Mouse (Mus musculus) liver, postnatal 0 days (tissue): ENCODE measurements around the gene Pitpnm1. TPM values are rescaled to one million over a fixed set of nuclear protein-coding genes. Genes with fewer than 3 reads are reported as not detected.

Source experiments
- ATAC-seq: fragments of 200-750 bp; cut with Nextera tagmentation; 2 replicates; pipeline ENCODE4 v1.8.0; 2017; ENCODE audit warnings: mild to moderate bottlenecking, moderate library complexity
- DNase-seq: peaks from one replicate; pipeline ENCODE4 v3.0.0-alpha.2; 2016
- H3K27ac ChIP-seq: fragments of 300-500 bp; sonication (generic); 2 replicates; pipeline ENCODE4 v1.5.1; 2014; ENCODE audit warnings: antibody characterized with exemption, moderate library complexity, mild to moderate bottlenecking, low read depth
- H3K27me3 ChIP-seq: fragments of 300-500 bp; sonication (generic); 2 replicates; pipeline ENCODE4 v1.6.1; 2014; ENCODE audit warnings: low read length, control low read depth, mixed read lengths; ENCODE audit not compliant: insufficient read depth
- H3K36me3 ChIP-seq: fragments of 300-500 bp; sonication (generic); replicated peaks from 2 replicates; pipeline ENCODE4 v1.6.1; 2014; ENCODE audit warnings: mild to moderate bottlenecking, control low read depth, low read length, moderate library complexity, mixed read lengths; ENCODE audit not compliant: insufficient read depth
- H3K4me1 ChIP-seq: fragments of 300-500 bp; sonication (generic); 2 replicates; pipeline ENCODE4 v1.6.1; 2014; ENCODE audit warnings: antibody characterized with exemption, mild to moderate bottlenecking, control low read depth; ENCODE audit not compliant: insufficient read depth
- H3K4me2 ChIP-seq: fragments of 300-500 bp; sonication (generic); 2 replicates; pipeline ENCODE4 v1.6.1; 2014; ENCODE audit warnings: low read depth, mild to moderate bottlenecking, low read length, moderate library complexity, mixed read lengths
- H3K4me3 ChIP-seq: fragments of 300-500 bp; sonication (generic); 2 replicates; pipeline ENCODE4 v1.5.1; 2014; ENCODE audit warnings: low read depth, low read length
- H3K9ac ChIP-seq: fragments of 300-500 bp; sonication (generic); replicated peaks from 2 replicates; pipeline ENCODE4 v1.6.1; 2014; ENCODE audit warnings: mild to moderate bottlenecking, moderate library complexity
- H3K9me3 ChIP-seq: fragments of 300-500 bp; sonication (generic); 2 replicates; pipeline ENCODE4 v1.6.1; 2016; ENCODE audit warnings: mild to moderate bottlenecking, control low read depth, low read length, mixed read lengths
- CTCF ChIP-seq: sonication (generic); IDR thresholded peaks from 2 replicates; pipeline ENCODE4 v1.5.1; 2016; ENCODE audit warnings: antibody characterized with exemption, low read depth
- EP300 ChIP-seq: IDR thresholded peaks from 2 replicates; pipeline ENCODE4 v1.6.1; 2016; ENCODE audit warnings: antibody characterized with exemption, low read depth, mild to moderate bottlenecking
- WGBS: fragments of 180-500 bp; shearing (Covaris S2); extraction: QIAGEN DNeasy Blood & Tissue Kit; methylation state at CpG from one replicate; pipeline ENCODE4 v1.1.7; 2014; ENCODE audit not compliant: insufficient replicate concordance; 5-methylcytosine and 5-hydroxymethylcytosine counted together
- polyA plus RNA-seq: library from polyadenylated mRNA; unstranded; fragments of >200 nt; fragmentation: Nextera tagmentation; extraction: Ambion mirVana; gene quantifications from 2 replicates; pipeline ENCODE4 v1.2.1, GENCODE M21; 2015

Pitpnm1 gene
- polyA plus RNA-seq, 1 experiment from 2014 or later = 7.4 TPM

DNA sequence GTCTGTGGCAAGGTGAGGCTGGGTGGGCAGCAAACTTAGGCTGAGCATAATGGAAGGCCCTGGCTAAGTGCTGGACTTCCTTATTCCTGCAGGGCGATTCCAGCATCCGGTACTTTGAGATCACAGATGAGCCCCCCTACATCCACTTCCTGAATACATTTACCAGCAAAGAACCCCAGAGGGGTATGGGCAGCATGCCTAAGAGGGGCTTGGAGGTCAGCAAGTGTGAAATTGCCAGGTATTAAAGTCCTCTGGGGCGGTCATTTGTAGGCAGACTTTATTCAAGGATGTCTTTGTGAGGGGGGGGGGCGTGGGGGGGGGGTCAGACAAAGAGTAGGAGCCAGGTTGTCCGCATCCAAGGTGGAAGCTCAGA, 51.7 kb downstream of the Pitpnm1 start:
- Histone ChIP-seq H3K27me3 (no peaks in the 10 kb centered on the region), H3K27ac (no peak overlapping the region), H3K4me2 (no peak overlapping the region), H3K36me3 (peaks cover 36% of the 10 kb centered on the region), H3K4me3 (no peak overlapping the region), H3K9me3 (no peaks in the 10 kb centered on the region), H3K4me1 (peaks cover 42% of the 10 kb centered on the region), H3K9ac (no peak overlapping the region)
- 71% methylated on average over 4 of the region's 5 CpGs for WGBS
- DNase-seq (no peak), ATAC-seq (no peak)
- no peak for TF ChIP-seq EP300
- TF ChIP-seq CTCF = no peak

DNA sequence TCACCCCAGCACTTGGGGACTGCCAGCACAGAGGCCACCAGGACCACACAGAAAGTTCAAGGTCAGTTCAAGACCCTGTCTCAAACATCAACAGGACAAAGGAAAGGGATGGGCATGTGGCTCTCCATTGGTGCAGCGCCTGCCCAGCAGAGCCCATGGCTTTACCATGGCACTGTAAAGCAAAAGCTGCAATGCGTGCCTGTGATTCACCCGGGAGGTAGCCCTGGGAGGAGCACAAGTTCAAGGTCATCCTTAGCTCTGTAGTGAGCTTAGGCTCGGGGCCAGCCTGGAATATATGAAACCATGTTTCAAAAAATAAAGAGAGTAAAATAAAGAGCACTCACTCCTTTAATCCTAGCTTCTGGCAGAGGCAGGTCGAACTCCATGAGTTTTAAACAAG, 52.1 kb downstream of the Pitpnm1 start:
- ATAC-seq = no peak
- H3K9me3 ChIP-seq = no peaks in the 10 kb centered on the region
- TF ChIP-seq CTCF (no peak), EP300 (no peak)
- WGBS = 78% methylated on average over 5 of the region's 5 CpGs
- H3K27ac ChIP-seq = no peak overlapping the region
- H3K4me1 ChIP-seq = peaks cover 38% of the 10 kb centered on the region
- no peak for DNase-seq
- H3K9ac ChIP-seq = no peak overlapping the region
- no peaks in the 10 kb centered on the region for H3K27me3 ChIP-seq
- H3K4me2 ChIP-seq = no peak overlapping the region
- H3K4me3 ChIP-seq = no peak overlapping the region
- peaks cover 40% of the 10 kb centered on the region for H3K36me3 ChIP-seq

DNA sequence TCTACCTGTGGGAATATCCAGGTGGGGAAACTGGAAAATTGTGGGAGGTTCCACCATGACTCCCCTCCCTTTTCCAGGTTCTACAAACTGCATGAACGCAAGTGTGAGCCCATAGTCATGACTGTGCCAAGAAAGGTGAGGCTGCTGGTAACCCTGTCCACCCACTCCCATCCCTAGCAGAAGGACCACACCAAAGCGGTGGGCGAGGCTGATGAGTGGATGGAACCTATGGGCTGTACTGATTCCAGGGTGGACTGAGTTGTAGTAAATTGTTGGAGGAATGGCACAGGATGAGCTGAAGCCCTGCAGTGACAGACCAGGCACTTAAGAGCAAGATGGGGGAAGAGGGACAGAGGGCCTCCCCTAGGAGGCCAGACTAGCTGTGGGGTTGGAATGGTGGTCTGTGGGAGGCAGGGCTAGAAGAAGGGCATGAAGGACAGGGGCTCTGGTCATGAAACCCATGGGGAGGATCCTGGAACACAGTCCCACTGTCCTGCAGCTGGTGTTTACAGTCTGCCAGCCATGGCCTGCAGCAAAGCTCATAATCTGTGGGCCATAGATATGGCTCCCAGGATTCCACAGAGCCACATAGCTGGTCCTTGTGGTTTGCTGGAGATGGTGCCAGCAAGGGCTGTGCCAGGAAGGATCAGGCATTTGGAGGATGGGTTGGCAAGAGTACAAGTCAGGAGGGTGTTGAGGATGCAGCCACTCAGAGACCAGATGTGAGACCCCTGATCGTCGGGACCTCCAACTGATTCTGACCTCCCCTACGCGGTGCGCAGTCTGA, 52.8 kb downstream of the Pitpnm1 start:
- Histone ChIP-seq H3K4me2 (no peak overlapping the region), H3K9ac (no peak overlapping the region), H3K4me3 (no peak overlapping the region), H3K4me1 (peaks cover 33% of the 10 kb centered on the region), H3K27ac (no peak overlapping the region), H3K9me3 (no peaks in the 10 kb centered on the region), H3K27me3 (no peaks in the 10 kb centered on the region), H3K36me3 (peaks cover 47% of the 10 kb centered on the region)
- DNase-seq = no peak
- 79% methylated on average over 8 of the region's 8 CpGs for WGBS
- TF ChIP-seq EP300 (no peak), CTCF (no peak)
- ATAC-seq = no peak

DNA sequence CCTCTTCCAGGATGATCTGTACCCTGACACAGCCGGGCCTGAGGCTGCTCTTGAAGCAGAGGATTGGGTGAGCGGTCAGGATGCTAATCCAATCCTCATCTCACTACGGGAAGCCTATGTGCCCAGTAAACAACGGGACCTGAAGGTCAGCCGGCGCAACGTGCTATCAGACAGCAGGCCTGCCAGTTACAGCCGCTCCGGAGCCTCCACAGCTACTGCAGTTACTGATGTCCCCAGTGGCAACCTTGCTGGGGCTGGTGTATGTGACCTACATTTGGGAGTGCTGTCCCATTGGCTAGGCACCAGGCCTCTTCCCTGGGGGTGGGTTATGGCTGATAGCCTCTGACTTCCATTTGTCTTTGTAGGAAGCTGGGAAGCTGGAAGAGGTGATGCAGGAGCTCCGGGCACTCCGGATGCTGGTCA, 53.4 kb downstream of the Pitpnm1 start, which contains the start of gene Ptprcap:
Gene Ptprcap, plus strand, starts transcription at position 373 of the 423 bp plus-strand sequence.
- Histone ChIP-seq H3K4me1 (peaks cover 27% of the 10 kb centered on the region), H3K4me2 (peak within 1 kb of the TSS; percentile 45), H3K27ac (peak within 1 kb of the TSS; percentile 67), H3K9ac (peak within 1 kb of the TSS; percentile 55), H3K9me3 (no peaks in the 10 kb centered on the region), H3K27me3 (no peaks in the 10 kb centered on the region), H3K36me3 (peaks cover 49% of the 10 kb centered on the region), H3K4me3 (peak within 1 kb of the TSS; percentile 41)
- TF ChIP-seq CTCF = no peak
- no peak for TF ChIP-seq EP300
- DNase-seq (no peak), ATAC-seq (no peak)
- 74% methylated on average over 11 of the region's 11 CpGs for WGBS

DNA sequence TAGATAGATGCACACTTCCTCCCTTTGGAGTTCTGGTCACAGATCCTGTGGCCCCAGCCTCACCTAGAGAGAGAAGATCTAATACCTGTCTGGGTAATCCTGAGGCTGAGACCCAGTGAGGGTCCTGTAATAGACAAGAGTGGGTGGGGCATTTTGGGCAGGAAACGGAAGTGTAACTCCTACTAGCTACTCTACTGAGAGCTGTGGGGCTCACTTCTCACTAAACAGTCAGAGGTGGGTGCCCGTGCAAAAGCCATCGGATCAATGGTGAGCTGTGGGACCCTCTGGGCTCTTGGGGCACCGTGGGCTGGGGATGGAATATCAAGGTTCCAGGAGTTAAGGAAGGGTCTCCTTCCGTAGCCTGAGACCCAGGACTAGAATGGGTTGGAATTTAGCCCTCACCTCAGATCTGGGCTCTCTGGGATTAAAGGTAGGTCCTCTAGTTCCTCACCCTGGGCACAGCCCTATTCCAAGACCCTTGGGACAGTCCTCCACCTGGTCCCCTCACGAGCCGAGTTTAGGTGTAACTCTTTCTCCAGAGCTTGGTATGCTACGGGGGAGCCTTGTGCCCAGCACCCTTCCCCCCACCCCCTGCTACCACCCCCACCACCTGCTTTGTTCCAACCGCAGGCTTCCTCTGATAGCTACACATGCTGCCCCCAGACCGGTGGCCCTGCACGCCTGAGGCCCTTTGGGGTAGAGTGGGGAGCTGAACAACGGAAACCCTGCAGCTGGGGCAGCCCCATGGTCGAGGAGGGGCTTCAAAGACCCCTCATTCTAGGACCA, 54.8 kb downstream of the Pitpnm1 start:
- TF ChIP-seq EP300 (no peak), CTCF (no peak)
- Histone ChIP-seq H3K9me3 (no peaks in the 10 kb centered on the region), H3K27me3 (no peaks in the 10 kb centered on the region), H3K4me1 (peaks cover 18% of the 10 kb centered on the region), H3K27ac (peak overlapping the region; percentile 67), H3K9ac (peak overlapping the region; percentile 55), H3K4me2 (peak overlapping the region; percentile 45), H3K36me3 (peaks cover 61% of the 10 kb centered on the region), H3K4me3 (peak overlapping the region; percentile 41)
- peak; percentile 53 for DNase-seq
- 33% methylated on average over 13 of the region's 13 CpGs for WGBS
- peak; percentile 64 for ATAC-seq
